Mouse (Mus musculus) liver, embryonic 15.5 days (tissue): Measurements from ENCODE around the gene Nfia. TPM values are rescaled to one million over a fixed set of nuclear protein-coding genes. Genes with fewer than 3 reads are reported as not detected.

ENCODE experiments used
- ATAC-seq: fragments of 200-750 bp; cut with Nextera tagmentation; 2 replicates; pipeline ENCODE4 v1.8.0; 2017; ENCODE audit warnings: moderate number of reproducible peaks, mild to moderate bottlenecking, moderate library complexity; ENCODE audit not compliant: insufficient read depth
- H3K27ac ChIP-seq: fragments of 300-500 bp; sonication (generic); replicated peaks from 2 replicates; pipeline ENCODE4 v1.5.1; 2015; ENCODE audit warnings: mild to moderate bottlenecking, inconsistent platforms
- H3K27me3 ChIP-seq: fragments of 300-500 bp; sonication (generic); 2 replicates; pipeline ENCODE4 v1.6.1; 2015; ENCODE audit warnings: mild to moderate bottlenecking, inconsistent platforms
- H3K36me3 ChIP-seq: fragments of 300-500 bp; sonication (generic); replicated peaks from 2 replicates; pipeline ENCODE4 v1.6.1; 2015; ENCODE audit warnings: moderate library complexity, mild to moderate bottlenecking, inconsistent platforms
- H3K4me1 ChIP-seq: fragments of 300-500 bp; sonication (generic); replicated peaks from 2 replicates; pipeline ENCODE4 v1.6.1; 2015; ENCODE audit warnings: inconsistent platforms
- H3K4me2 ChIP-seq: fragments of 300-500 bp; sonication (generic); 2 replicates; pipeline ENCODE4 v1.6.1; 2015; ENCODE audit warnings: moderate library complexity, mild to moderate bottlenecking, inconsistent platforms
- H3K4me3 ChIP-seq: fragments of 300-500 bp; sonication (generic); replicated peaks from 2 replicates; pipeline ENCODE4 v1.5.1; 2015; ENCODE audit warnings: mild to moderate bottlenecking, inconsistent platforms
- H3K9ac ChIP-seq: fragments of 300-500 bp; sonication (generic); 2 replicates; pipeline ENCODE4 v1.6.1; 2015; ENCODE audit warnings: moderate library complexity, mild to moderate bottlenecking, inconsistent platforms
- H3K9me3 ChIP-seq: fragments of 300-500 bp; sonication (generic); replicated peaks from 2 replicates; pipeline ENCODE4 v1.6.1; 2016; ENCODE audit warnings: inconsistent platforms
- WGBS: fragments of 180-500 bp; shearing (Covaris S2); methylation state at CpG from one replicate; pipeline ENCODE4 v1.1.7; 2015; ENCODE audit warnings: mixed read lengths; ENCODE audit not compliant: insufficient replicate concordance; 5-methylcytosine and 5-hydroxymethylcytosine counted together
- polyA plus RNA-seq: library from polyadenylated mRNA; unstranded; fragments of >200 nt; fragmentation: Nextera tagmentation; extraction: Ambion mirVana; gene quantifications from 2 replicates; pipeline ENCODE4 v1.2.1, GENCODE M21; 2015

Nfia gene
- polyA plus RNA-seq, 1 experiment from 2014 or later = 4.1 TPM

DNA sequence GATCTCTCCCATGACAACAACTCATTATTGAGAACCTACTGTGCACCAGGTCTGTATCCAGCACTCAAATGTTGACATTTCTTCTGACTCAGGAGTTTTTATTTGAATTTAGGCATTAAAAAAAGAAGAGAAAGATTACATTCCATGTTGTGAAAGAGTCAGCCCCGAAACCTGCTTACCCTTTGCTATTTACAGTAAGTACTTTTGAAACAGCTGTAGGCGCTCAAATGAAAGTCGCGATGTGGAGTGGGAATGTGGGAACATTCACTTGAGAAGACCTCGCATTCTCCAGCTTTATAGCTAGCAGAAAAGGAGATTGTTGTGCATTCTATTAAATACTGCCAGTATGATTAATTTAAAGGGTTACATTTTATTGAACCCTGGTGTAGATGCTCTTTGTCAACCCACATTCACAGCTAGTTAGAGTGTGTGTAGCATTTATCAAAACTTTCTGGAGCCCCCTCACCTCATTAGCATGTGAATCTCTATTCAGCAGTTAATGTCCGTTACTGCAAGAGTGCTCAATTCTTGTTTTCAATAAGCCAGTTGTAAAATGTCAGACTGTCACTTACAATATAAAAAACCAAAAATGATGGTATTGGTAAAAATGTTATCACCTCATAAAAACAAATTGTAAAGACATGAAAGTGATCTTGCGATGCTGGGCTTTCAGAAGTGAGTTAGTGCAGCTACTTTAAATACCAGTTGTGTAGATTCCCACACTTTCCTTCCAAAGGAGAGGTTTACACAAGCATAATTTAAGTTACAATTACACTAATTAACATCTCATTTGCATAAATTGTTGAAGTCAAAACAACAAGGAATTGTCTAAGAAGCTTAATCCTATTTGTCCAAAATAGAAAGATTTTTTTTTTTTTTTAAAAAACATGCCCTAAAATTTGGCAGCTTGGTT is 33.6 kb downstream of the Nfia start:
- H3K4me3 ChIP-seq = no peak overlapping the region
- H3K27ac ChIP-seq = no peak overlapping the region
- no peak overlapping the region for H3K4me2 ChIP-seq
- 68% methylated on average over 7 of the region's 7 CpGs for WGBS
- H3K9me3 ChIP-seq = no peaks in the 10 kb centered on the region
- ATAC-seq = no peak
- H3K27me3 ChIP-seq = no peaks in the 10 kb centered on the region
- 0 out of 2 replicates have a peak, but pooled peaks cover 4% of the 10 kb centered on the region for H3K36me3 ChIP-seq
- H3K4me1 ChIP-seq = peaks cover 16% of the 10 kb centered on the region
- H3K9ac ChIP-seq = no peak overlapping the region

DNA sequence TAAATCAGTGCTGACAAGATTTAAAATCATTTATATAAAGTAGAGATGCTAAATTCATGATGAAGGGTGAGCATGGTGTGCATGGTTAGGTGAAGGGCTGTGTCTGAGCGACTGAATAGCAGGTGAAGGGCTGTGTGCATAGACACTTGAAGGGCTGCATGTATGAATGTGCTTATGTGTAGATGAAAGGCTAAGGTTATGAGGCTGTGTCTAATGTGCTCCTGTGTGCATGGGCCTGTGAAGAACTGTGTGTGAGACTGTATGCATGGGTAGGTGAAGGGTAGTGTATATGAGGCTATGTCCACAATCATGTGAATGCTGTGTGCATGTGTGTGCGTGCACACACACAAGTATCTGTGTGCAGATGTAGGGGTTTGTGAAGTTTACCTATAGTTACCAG is 34.4 kb downstream of the Nfia start:
- H3K4me2 ChIP-seq = no peak overlapping the region
- no peaks in the 10 kb centered on the region for H3K9me3 ChIP-seq
- no peak overlapping the region for H3K27ac ChIP-seq
- H3K4me1 ChIP-seq = peaks cover 16% of the 10 kb centered on the region
- H3K27me3 ChIP-seq = no peaks in the 10 kb centered on the region
- no peak overlapping the region for H3K4me3 ChIP-seq
- no peaks in the 10 kb centered on the region for H3K36me3 ChIP-seq
- ATAC-seq = no peak
- WGBS = 72% methylated on average over 2 of the region's 2 CpGs
- no peak overlapping the region for H3K9ac ChIP-seq

DNA sequence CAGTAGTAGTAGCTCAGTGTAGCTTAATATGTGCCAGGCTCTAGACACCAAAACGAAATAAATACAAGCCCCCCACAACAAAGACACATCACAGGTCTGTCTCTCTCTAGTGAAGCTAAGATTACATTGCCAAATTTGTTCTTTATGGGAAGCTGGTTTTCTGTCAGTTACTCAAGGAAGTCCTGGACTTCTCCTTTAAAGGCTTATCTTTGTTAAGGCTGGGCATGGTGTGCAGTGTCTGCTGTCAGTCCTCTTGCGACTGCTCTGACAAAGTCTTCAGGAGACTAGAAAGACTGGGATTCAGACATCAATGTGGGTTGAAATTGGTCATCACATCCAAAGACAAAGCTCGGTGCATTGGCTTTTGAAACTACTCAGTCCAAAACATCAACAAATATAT is 36.4 kb downstream of the Nfia start:
- Histone ChIP-seq H3K9ac (no peak overlapping the region), H3K9me3 (no peaks in the 10 kb centered on the region), H3K4me1 (peaks cover 16% of the 10 kb centered on the region), H3K27me3 (no peaks in the 10 kb centered on the region), H3K4me3 (no peak overlapping the region), H3K4me2 (no peak overlapping the region), H3K36me3 (no peaks in the 10 kb centered on the region), H3K27ac (no peak overlapping the region)
- ATAC-seq = no peak
- WGBS = 41% methylated on average over 3 of the region's 3 CpGs

DNA sequence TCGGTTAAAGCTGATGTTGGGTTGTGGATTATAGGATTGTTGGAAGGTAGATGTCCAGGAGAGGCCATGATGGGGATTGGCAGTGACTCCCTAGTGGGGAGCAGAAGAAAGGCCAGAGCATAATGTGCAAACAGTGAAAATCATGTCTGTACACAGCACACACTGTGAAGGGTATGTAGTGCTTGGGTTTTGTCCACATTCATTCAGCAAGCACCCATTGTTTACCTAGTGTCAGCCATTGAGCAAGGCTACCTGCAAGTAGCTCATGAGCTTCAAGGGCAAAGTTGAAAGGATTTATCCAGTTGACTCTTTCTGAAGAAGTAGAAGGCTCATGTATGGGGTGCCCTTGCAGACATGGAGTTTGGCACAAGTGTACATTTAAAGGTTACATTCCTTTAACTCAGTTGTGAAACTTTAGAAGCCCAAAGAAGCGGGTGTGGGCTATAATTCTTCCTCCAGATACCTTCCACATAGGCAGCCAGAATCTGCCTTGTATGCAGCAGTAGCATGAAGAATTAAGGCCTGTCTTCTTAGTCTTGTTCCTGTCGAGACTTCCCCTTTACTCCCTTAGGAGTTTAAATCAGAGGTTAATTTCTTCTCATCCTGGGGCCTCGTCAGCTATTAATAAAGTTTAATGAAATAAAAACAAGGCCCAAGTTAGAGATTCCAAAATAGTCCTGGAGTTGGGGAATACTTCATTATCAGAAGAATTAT is 37.2 kb downstream of the Nfia start:
- no peak overlapping the region for H3K4me3 ChIP-seq
- H3K27ac ChIP-seq = no peak overlapping the region

DNA sequence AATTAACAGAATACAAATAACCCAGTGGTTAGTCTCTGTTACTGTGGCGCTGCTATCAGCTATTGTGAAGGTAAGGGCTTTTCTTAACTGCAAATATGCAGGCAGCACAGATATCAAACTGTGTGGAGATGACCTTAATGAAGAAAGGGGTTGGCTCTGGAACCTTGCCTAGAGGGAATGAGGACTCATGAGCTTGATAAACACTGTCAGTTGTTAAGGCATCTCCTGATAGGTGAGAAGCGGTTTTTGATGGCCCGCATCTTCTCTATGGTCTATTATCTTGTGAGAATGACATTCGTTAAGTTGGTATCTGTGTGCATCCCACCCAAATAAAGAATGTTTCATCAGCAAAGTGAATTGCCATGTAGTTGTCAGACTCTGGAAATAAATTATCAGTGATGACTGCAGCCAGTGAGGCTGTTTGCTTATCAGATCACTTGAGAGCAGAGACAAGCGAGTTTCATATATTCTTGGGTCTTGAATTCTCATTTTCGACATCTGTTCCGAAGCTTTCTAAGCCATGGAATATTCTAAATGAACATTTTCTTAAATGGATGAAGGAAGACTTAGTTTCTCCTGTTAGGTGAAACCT is 37.9 kb downstream of the Nfia start:
- H3K4me1 ChIP-seq = peaks cover 16% of the 10 kb centered on the region
- no peak overlapping the region for H3K4me2 ChIP-seq
- H3K9ac ChIP-seq = no peak overlapping the region
- H3K27me3 ChIP-seq = no peaks in the 10 kb centered on the region
- H3K9me3 ChIP-seq = no peaks in the 10 kb centered on the region
- 47% methylated on average over 7 of the region's 7 CpGs for WGBS
- H3K36me3 ChIP-seq = no peaks in the 10 kb centered on the region
- ATAC-seq = peak; percentile 76
- H3K4me3 ChIP-seq = no peak overlapping the region
- no peak overlapping the region for H3K27ac ChIP-seq

More for the DNA sequence above, 37.2 kb downstream of the Nfia start:
- no peak for ATAC-seq
- no peak overlapping the region for H3K4me2 ChIP-seq
- no peak overlapping the region for H3K9ac ChIP-seq
- H3K4me1 ChIP-seq = peaks cover 19% of the 10 kb centered on the region
- no peaks in the 10 kb centered on the region for H3K27me3 ChIP-seq
- no peaks in the 10 kb centered on the region for H3K36me3 ChIP-seq
- H3K9me3 ChIP-seq = no peaks in the 10 kb centered on the region
- 58% methylated on average over 4 of the region's 4 CpGs for WGBS

DNA sequence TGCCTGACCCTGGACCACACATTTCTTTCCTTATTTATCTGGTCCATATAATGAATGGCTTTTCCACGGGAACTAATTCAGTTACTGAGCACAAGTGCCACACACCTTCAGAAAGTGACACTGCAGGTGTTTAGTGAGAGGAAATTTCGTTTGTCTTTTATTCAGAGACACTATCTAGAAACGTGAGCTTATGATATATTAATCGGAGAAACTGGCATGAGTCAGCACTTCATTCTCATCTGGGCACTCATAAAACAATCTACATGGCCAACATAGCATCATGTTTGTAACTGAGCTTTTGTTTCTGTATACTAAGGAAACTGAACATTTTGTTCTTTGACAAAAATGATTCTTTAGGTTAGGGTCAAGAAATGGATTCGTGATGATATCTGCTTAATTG is 40.5 kb downstream of the Nfia start:
- H3K9me3 ChIP-seq = no peaks in the 10 kb centered on the region
- no peak overlapping the region for H3K9ac ChIP-seq
- H3K36me3 ChIP-seq = no peaks in the 10 kb centered on the region
- no peak overlapping the region for H3K4me3 ChIP-seq
- H3K27ac ChIP-seq = no peak overlapping the region
- peaks cover 16% of the 10 kb centered on the region for H3K4me1 ChIP-seq
- H3K4me2 ChIP-seq = no peak overlapping the region
- no peak for ATAC-seq
- 53% methylated on average over 5 of the region's 5 CpGs for WGBS
- no peaks in the 10 kb centered on the region for H3K27me3 ChIP-seq

DNA sequence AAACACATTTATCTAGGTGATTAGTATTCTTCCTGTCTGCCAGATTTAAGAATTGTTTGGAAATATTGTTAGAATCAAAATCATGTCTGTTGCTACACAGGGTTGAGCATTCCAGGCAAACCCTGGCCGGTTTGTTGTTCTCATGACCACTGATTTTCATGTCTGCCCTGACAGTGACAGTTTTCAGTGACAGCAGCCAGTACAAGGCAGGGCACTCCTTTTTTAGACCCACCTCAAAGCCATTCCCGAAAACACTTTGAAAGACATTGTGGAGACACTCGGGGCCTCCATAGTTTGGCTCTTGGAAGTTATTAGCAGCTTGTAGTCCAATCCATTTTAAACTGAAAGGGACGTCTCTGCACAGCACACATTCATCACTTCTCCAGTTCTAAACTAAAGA is 41.5 kb downstream of the Nfia start:
- Histone ChIP-seq H3K27me3 (no peaks in the 10 kb centered on the region), H3K9ac (no peak overlapping the region), H3K36me3 (no peaks in the 10 kb centered on the region), H3K4me2 (no peak overlapping the region), H3K4me1 (peaks cover 13% of the 10 kb centered on the region), H3K27ac (peak overlapping the region; percentile 38; the same call in 1 of the 2 replicates), H3K9me3 (no peaks in the 10 kb centered on the region), H3K4me3 (no peak overlapping the region)
- 51% methylated on average over 4 of the region's 4 CpGs for WGBS
- no peak for ATAC-seq

DNA sequence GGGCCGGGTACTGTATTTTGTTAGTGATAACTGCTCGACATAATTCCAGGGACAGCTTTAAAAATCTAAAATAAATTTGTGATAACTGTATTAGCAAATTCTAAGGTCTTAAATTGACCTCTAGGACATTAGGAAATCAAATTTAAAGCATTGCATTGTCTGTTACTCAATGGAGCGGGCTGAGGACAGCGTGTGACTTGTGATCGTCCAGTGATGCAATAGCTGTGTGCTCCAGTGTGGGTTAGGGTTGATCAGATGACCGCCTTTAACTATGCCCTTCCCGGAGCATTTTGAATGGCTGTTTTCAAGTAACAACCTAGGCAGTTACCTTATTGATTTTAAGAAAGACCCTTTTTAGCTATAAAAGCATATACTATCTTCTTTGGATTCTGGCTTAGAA is 42.0 kb downstream of the Nfia start:
- no peaks in the 10 kb centered on the region for H3K27me3 ChIP-seq
- H3K9me3 ChIP-seq = no peaks in the 10 kb centered on the region
- H3K4me3 ChIP-seq = no peak overlapping the region
- 60% methylated on average over 7 of the region's 7 CpGs for WGBS
- peaks cover 7% of the 10 kb centered on the region; the same call in 1 of the 2 replicates for H3K4me1 ChIP-seq
- no peak overlapping the region for H3K4me2 ChIP-seq
- ATAC-seq = peak; percentile 59; the same call in 1 of the 2 replicates
- H3K36me3 ChIP-seq = no peaks in the 10 kb centered on the region
- H3K27ac ChIP-seq = peak overlapping the region; percentile 38; the same call in 1 of the 2 replicates
- no peak overlapping the region for H3K9ac ChIP-seq

DNA sequence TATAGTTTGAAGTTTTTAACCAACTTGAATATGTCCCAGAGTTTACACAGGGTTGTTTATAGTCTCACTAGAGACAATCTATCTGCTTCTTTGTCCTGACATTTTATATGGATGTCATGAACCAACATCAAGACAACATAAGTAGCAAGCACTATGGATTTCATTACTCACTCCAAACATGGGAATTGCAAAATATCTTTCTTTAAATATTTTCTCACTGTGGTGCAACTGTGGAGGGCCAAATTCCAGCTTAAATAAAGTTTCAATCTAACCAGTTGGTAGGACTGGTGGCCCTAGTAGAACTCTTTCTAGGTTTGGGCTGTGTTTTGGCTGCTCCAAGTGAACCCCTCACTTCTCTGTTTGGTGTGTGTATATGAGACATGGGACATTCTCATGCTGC is 43.5 kb downstream of the Nfia start:
- H3K4me3 ChIP-seq = no peak overlapping the region
- no peaks in the 10 kb centered on the region for H3K9me3 ChIP-seq
- no peaks in the 10 kb centered on the region for H3K36me3 ChIP-seq
- 0 out of 2 replicates have a peak, but pooled peaks cover 3% of the 10 kb centered on the region for H3K4me1 ChIP-seq
- no peaks in the 10 kb centered on the region for H3K27me3 ChIP-seq
- peak overlapping the region; percentile 38; the same call in 1 of the 2 replicates for H3K27ac ChIP-seq
- no peak for ATAC-seq
- no peak overlapping the region for H3K9ac ChIP-seq
- no peak overlapping the region for H3K4me2 ChIP-seq

DNA sequence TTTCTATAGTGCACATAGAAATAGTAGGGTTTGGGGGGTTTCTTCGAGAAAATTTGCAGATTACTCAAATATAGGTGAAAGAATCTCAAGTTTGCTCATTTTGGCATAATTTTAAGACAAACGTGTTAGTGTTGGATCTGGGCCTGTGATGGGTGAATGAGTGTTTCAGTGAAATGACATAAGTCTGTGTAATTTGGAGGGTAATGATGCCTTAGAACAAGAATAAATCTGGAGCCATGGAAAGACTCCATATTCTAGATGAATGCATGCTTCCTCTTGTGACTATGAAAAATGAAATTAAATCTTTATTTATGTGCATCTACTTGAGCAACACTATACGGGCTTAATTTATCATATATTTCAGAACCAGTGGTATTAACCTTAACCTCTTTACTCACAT is 44.2 kb downstream of the Nfia start:
- 61% methylated on average over 3 of the region's 3 CpGs for WGBS
- H3K27ac ChIP-seq = no peak overlapping the region
- no peaks in the 10 kb centered on the region for H3K36me3 ChIP-seq
- no peak overlapping the region for H3K9ac ChIP-seq
- no peak overlapping the region for H3K4me3 ChIP-seq
- 0 out of 2 replicates have a peak, but pooled peaks cover 3% of the 10 kb centered on the region for H3K4me1 ChIP-seq
- no peaks in the 10 kb centered on the region for H3K27me3 ChIP-seq
- ATAC-seq = no peak
- no peak overlapping the region for H3K4me2 ChIP-seq
- H3K9me3 ChIP-seq = no peaks in the 10 kb centered on the region

DNA sequence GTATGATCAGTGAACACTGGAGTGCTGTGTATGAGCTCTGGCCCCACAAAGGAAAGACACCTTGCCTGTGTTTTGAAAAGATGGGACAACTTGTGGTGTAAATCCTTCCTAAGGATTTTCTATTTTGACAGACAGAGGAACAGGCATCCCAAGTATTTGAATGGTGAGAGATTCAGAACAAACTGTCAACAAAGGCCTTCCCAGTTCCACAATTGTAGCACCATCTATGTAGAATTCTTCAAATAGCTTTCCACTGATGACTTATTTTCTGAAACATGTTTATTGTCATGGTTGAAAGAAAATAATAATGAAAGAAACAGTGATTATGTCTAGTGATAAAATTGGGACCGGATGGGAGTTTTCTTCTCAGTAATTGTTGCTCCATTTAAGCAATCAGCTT is 45.2 kb downstream of the Nfia start:
- H3K9ac ChIP-seq = no peak overlapping the region

More for the DNA sequence above, 45.2 kb downstream of the Nfia start:
- no peak for ATAC-seq
- Histone ChIP-seq H3K9me3 (no peaks in the 10 kb centered on the region), H3K4me2 (no peak overlapping the region), H3K4me3 (no peak overlapping the region), H3K27me3 (no peaks in the 10 kb centered on the region), H3K36me3 (no peaks in the 10 kb centered on the region), H3K27ac (no peak overlapping the region), H3K4me1 (0 out of 2 replicates have a peak, but pooled peaks cover 3% of the 10 kb centered on the region)
- WGBS = 73% methylated on average over 1 of the region's 1 CpGs
